Mouse (Mus musculus) frontal cortex, postnatal 36 days (tissue): ENCODE measurements at regions not wholly inside any gene's neighbourhood (a gene's known extent, or its start where the extent isn't known, plus 50 kb on each side); places are given as distances from the start of the nearest gene placed in this dataset.

Experiments used
- DNase-seq, 2 experiments: peaks; one replicate each; pipeline ENCODE4 v3.0.0; 2022; ENCODE audit warnings: low spot score in 2 of 2

DNA sequence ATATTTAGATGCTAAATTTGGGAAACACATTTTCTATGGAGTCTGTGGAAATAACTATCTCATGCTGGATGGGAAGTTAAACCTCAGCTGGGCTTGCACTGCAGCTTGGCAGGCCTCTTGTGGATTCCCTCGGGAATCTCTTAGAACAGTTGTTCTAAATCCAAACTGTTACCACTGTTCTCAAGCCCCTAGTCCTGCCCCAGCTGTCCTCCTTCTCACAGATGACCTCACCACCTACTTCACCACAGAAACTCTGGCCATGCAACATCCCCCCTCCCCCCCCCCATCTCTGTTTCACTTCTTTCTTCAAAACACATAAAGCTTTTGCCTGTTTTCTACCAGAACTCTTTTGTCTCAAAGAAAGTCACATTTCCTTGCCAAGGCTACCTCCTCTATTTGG is 136.6 kb upstream of the Wdr44 start:
- no peak for DNase-seq

DNA sequence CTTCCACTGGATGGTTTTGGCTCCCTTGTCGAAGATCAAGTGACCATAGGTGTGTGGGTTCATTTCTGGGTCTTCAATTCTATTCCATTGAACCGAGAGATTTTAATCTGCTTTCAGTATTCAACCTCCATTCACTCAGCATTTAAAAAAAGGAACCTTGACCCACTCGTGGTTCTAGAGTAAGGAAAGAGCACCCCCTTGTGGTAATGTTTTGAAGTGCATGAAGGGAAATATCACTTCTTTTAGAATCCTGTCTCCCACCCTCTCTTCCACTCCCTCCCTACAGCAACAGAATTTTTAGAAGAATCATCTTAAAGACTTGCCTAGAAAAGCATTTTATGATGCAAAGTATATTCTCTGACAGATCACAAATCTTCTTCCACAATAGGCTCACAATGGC is 127.3 kb upstream of the Wdr44 start:
- peak in 1 of 2 experiments; percentile 6 for DNase-seq
